ENCODE assay signal across 8 mouse cellular contexts in the genomic region with DNA sequence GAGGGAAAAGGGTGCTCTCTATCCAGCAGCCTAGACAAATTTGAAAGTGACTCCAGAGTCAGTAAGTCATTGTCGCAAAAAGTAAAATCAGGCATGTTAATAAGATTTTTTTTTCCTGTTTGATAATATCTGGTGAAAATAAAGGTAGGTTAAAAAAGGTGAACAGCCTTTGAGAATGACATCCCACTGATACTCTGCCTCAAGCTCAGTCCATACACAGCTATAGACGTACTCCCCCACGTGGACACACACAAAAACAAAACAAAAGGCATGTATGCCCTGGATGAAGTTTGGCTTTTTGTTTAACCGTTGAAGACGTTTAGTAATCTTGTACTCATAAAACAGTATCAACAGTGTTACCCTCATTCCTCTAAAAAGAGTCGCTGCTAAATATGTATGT. TPM values are rescaled to one million over a fixed set of nuclear protein-coding genes. Genes with fewer than 3 reads are reported as not detected.
DNase-seq lines count a peak whose midpoint lies in the region; ATAC-seq and TF ChIP-seq lines count a peak whose summit lies in the region.

No protein-coding gene starts in this region.

- H3K36me3 ChIP-seq in CH12.LX (replicated peaks in 1 of 2; ENCODE audit: control insufficient read depth in 1 of 2, insufficient read depth in 1 of 2, low read length in 1 of 2), result peaks cover 0 to 3% of the 10 kb centered on the region in 2 experiments
- H3K36me3 ChIP-seq in hindbrain, embryonic 13.5 days, result no peaks in the 10 kb centered on the region
- no peaks in the 10 kb centered on the region for H3K36me3 ChIP-seq in liver, embryonic 14.5 days (replicated peaks; ENCODE audit: control insufficient read depth, insufficient read depth, low read depth)

- peak overlapping the region; percentile 52; the same call in 1 of the 2 replicates for H3K9ac ChIP-seq in CH12.LX (ENCODE audit: insufficient read depth, low read depth)
- H3K9ac ChIP-seq in hindbrain, embryonic 13.5 days, result no peak overlapping the region
- no peak overlapping the region; the same call in 1 of the 2 replicates for H3K9ac ChIP-seq in liver, embryonic 14.5 days (replicated peaks)

- H3K27ac ChIP-seq in CH12.LX (ENCODE audit: insufficient read depth, low read depth), result no peak overlapping the region
- H3K27ac ChIP-seq in cortical plate, adult 2 months (ENCODE audit: insufficient read depth, low read length), result no peak overlapping the region
- no peak overlapping the region for H3K27ac ChIP-seq in hindbrain, embryonic 13.5 days
- no peak overlapping the region for H3K27ac ChIP-seq in liver, embryonic 14.5 days

- in situ Hi-C loops in CH12.LX (cut with MboI; ENCODE audit: low pct_ligation_motif_present, low pct_unique_long_range_greater_than_20kb, low sequenced_read_pairs), result no loop called here

- peak in 1 of 2 experiments; percentile 63; a peak in 2 of 4 replicates for TF ChIP-seq CTCF in CH12.LX (conservative IDR thresholded peaks at IDR 0.05 in 1 of 2, IDR thresholded peaks at IDR 0.05 in 1 of 2; ENCODE audit: low read depth in 2 of 2, low read length in 2 of 2)
- no peak for TF ChIP-seq CTCF in cortical plate, adult 2 months (IDR thresholded peaks at IDR 0.05; ENCODE audit: extremely low read depth, insufficient read depth, low read length)
- TF ChIP-seq CTCF in liver, embryonic 14.5 days (IDR thresholded peaks at IDR 0.05; ENCODE audit: low read depth), result no peak

- H3K27me3 ChIP-seq in CH12.LX (replicated peaks), result no peaks in the 10 kb centered on the region
- no peaks in the 10 kb centered on the region for H3K27me3 ChIP-seq in hindbrain, embryonic 13.5 days
- H3K27me3 ChIP-seq in liver, embryonic 14.5 days (ENCODE audit: control insufficient read depth, insufficient read depth, low read length), result no peaks in the 10 kb centered on the region

- H3K4me3 ChIP-seq in CH12.LX (replicated peaks in 1 of 3; ENCODE audit: low read depth in 2 of 3, low read length in 2 of 3, poor library complexity in 1 of 3), result peak overlapping the region in 2 of 3 experiments; percentile 74 to 81
- H3K4me3 ChIP-seq in cortical plate, adult 2 months (ENCODE audit: insufficient read depth, low read length), result peak overlapping the region; percentile 60; the same call in 1 of the 2 replicates
- peak overlapping the region; percentile 78 for H3K4me3 ChIP-seq in hindbrain, embryonic 13.5 days
- H3K4me3 ChIP-seq in liver, embryonic 14.5 days (ENCODE audit: insufficient read depth in 1 of 2, low read depth in 2 of 2, low read length in 2 of 2), result peak overlapping the region in 1 of 2 experiments; percentile 85; a peak in 2 of 4 replicates

- peaks cover 4 to 15% of the 10 kb centered on the region in 2 experiments; a peak in 3 of 4 replicates for H3K4me1 ChIP-seq in CH12.LX (ENCODE audit: control insufficient read depth in 1 of 2, insufficient read depth in 2 of 2)
- H3K4me1 ChIP-seq in cortical plate, adult 2 months (ENCODE audit: control insufficient read depth, insufficient read depth, low read length), result no peaks in the 10 kb centered on the region; the same call in 1 of the 2 replicates
- peaks cover 21% of the 10 kb centered on the region for H3K4me1 ChIP-seq in hindbrain, embryonic 13.5 days (replicated peaks)
- peaks cover 4 to 9% of the 10 kb centered on the region in 2 experiments; a peak in 3 of 4 replicates for H3K4me1 ChIP-seq in liver, embryonic 14.5 days (replicated peaks; ENCODE audit: control insufficient read depth in 2 of 2, insufficient read depth in 2 of 2, low read length in 1 of 2)

- dilution Hi-C loops in CH12.LX (cut with MboI; ENCODE audit: extremely low pct_ligation_motif_present, extremely low pct_unique_long_range_greater_than_20kb, low sequenced_read_pairs), result no loop called here

- H3K9me3 ChIP-seq in CH12.LX (replicated peaks; ENCODE audit: low read length), result no peaks in the 10 kb centered on the region
- no peaks in the 10 kb centered on the region for H3K9me3 ChIP-seq in hindbrain, embryonic 13.5 days
- H3K9me3 ChIP-seq in liver, embryonic 14.5 days (ENCODE audit: control insufficient read depth, low read length), result no peaks in the 10 kb centered on the region

- peak; percentile 12 for DNase-seq in cerebellum, adult 11 months
- DNase-seq in CH12.LX (ENCODE audit: extremely low read depth), result peak; percentile 38
- no peak for DNase-seq in liver, embryonic 14.5 days (ENCODE audit: low read depth in 3 of 3, low spot score in 3 of 3)
- DNase-seq in retina, postnatal 7 days (ENCODE audit: low read depth, low spot score), result peak; percentile 2
- no peak for DNase-seq in layer of hippocampus, postnatal 36 days

- ATAC-seq in cerebellum, adult (ENCODE audit: insufficient number of reproducible peaks, low FRiP score, low TSS enrichment), result no peak
- ATAC-seq in hindbrain, embryonic 13.5 days (ENCODE audit: low FRiP score), result no peak
- ATAC-seq in liver, embryonic 14.5 days (ENCODE audit: insufficient read depth), result no peak

- TF ChIP-seq POLR2A in CH12.LX (IDR thresholded peaks at IDR 0.05; ENCODE audit: low read depth, low read length), result no peak
- TF ChIP-seq POLR2A in cortical plate, adult 2 months (IDR thresholded peaks at IDR 0.05; ENCODE audit: extremely low read depth, insufficient read depth, low read length), result no peak

- WGBS in hindbrain, embryonic 13.5 days, result 43% methylated on average over 6 of the region's 6 CpGs
- 43% methylated on average over 6 of the region's 6 CpGs for WGBS in liver, embryonic 14.5 days (ENCODE audit: insufficient replicate concordance)

- H3K4me2 ChIP-seq in CH12.LX (ENCODE audit: insufficient read depth, low read depth, poor library complexity, severe bottlenecking), result peak overlapping the region; percentile 77
- peak overlapping the region; percentile 64 for H3K4me2 ChIP-seq in hindbrain, embryonic 13.5 days
- H3K4me2 ChIP-seq in liver, embryonic 14.5 days (ENCODE audit: low read depth), result peak overlapping the region; percentile 65

- H3K79me2 ChIP-seq in CH12.LX (replicated peaks; ENCODE audit: control insufficient read depth, extremely low read depth, insufficient read depth, poor library complexity, severe bottlenecking), result no peaks in the 10 kb centered on the region

- no peak for TF ChIP-seq EP300 in CH12.LX (IDR thresholded peaks at IDR 0.05; ENCODE audit: low read length)
- TF ChIP-seq EP300 in liver, embryonic 14.5 days (IDR thresholded peaks at IDR 0.05; ENCODE audit: low read depth), result no peak

- peak; percentile 49 for TF ChIP-seq RAD21 in CH12.LX (IDR thresholded peaks at IDR 0.05; ENCODE audit: low read depth, low read length)

TF ChIP-seq in CH12.LX, 34 proteins besides CTCF, POLR2A, EP300 and RAD21 (continues in another document):
- TF ChIP-seq ETS1 (conservative IDR thresholded peaks at IDR 0.05; ENCODE audit: low read depth, low read length), result no peak
- TF ChIP-seq ZKSCAN1 (IDR thresholded peaks at IDR 0.05; ENCODE audit: borderline replicate concordance, low read depth, low read length), result no peak
- no peak for TF ChIP-seq ZC3H11A (IDR thresholded peaks at IDR 0.05; ENCODE audit: low read depth, low read length)
- TF ChIP-seq MAZ (IDR thresholded peaks at IDR 0.05; ENCODE audit: low read depth, low read length), result no peak
- TF ChIP-seq RCOR1 (conservative IDR thresholded peaks at IDR 0.05; ENCODE audit: low read depth, low read length), result no peak
- TF ChIP-seq MEF2A (IDR thresholded peaks at IDR 0.05; ENCODE audit: borderline replicate concordance, low read depth, low read length), result no peak
- no peak for TF ChIP-seq ELF1 (IDR thresholded peaks at IDR 0.05; ENCODE audit: low read depth, low read length)
- TF ChIP-seq MAFK (IDR thresholded peaks at IDR 0.05; ENCODE audit: insufficient replicate concordance, low read length), result no peak
- TF ChIP-seq MYC (IDR thresholded peaks at IDR 0.05; ENCODE audit: low read depth, low read length), result peak; percentile 63; the same call in 1 of the 2 replicates
- no peak for TF ChIP-seq UBTF (IDR thresholded peaks at IDR 0.05; ENCODE audit: low read depth, low read length)
- no peak for TF ChIP-seq PAX5 (IDR thresholded peaks at IDR 0.05; ENCODE audit: low read length)
- TF ChIP-seq MXI1 (IDR thresholded peaks at IDR 0.05; ENCODE audit: low read depth, low read length), result peak; percentile 73
- TF ChIP-seq CHD1 (IDR thresholded peaks at IDR 0.05; ENCODE audit: low read depth, low read length), result no peak
- peak; percentile 84; the same call in 1 of the 2 replicates for TF ChIP-seq SIN3A (IDR thresholded peaks at IDR 0.05; ENCODE audit: low read length)
- TF ChIP-seq GABPA (IDR thresholded peaks at IDR 0.05; ENCODE audit: insufficient replicate concordance, low read depth, low read length), result no peak
- TF ChIP-seq IRF4 (IDR thresholded peaks at IDR 0.05; ENCODE audit: low read depth, low read length), result no peak
- no peak for TF ChIP-seq BHLHE40 (IDR thresholded peaks at IDR 0.05; ENCODE audit: low read depth, low read length)
- TF ChIP-seq JUND (conservative IDR thresholded peaks at IDR 0.05; ENCODE audit: low read depth, low read length), result no peak
- TF ChIP-seq USF2 (conservative IDR thresholded peaks at IDR 0.05; ENCODE audit: low read depth, low read length), result no peak
- TF ChIP-seq USF1 (IDR thresholded peaks at IDR 0.05; ENCODE audit: low read depth, low read length), result no peak
- TF ChIP-seq SMC3 (IDR thresholded peaks at IDR 0.05; ENCODE audit: low read depth, low read length), result peak; percentile 32
- peak; percentile 87 for TF ChIP-seq MAX (IDR thresholded peaks at IDR 0.05; ENCODE audit: low read length)
- no peak for TF ChIP-seq HCFC1 (IDR thresholded peaks at IDR 0.05; ENCODE audit: low read depth, low read length)

RNA-seq across cellular contexts. Expression of a gene that starts 1.0 kb away (rescaled TPM):
- total RNA-seq in CH12.LX (2012; rRNA removed) (5.5 and 6.4 TPM in 2 replicates), CH12.LX (2014; rRNA removed) (19.1 and 21.7 TPM in 2 replicates)
- polyA plus RNA-seq in CH12.LX (2012; ENCODE audit: insufficient read length, low read depth), result 10.8 and 14.3 TPM in 2 replicates
- 9.6 and 10.1 TPM in 2 replicates for polyA plus RNA-seq in cortical plate, adult 2 months (2012; rRNA removed)
- polyA plus RNA-seq in hindbrain, embryonic 13.5 days (2015; fragmentation: Nextera tagmentation; extraction: Ambion mirVana), result 12.1 and 12.2 TPM in 2 replicates
- polyA plus RNA-seq in liver, embryonic 14.5 days (2012; rRNA removed), result 1.1 and 2.4 TPM in 2 replicates
- 4.6 and 5.5 TPM in 2 replicates for polyA plus RNA-seq in liver, embryonic 14.5 days (2014; fragmentation: Nextera tagmentation; extraction: Ambion mirVana)
- total RNA-seq in layer of hippocampus, postnatal 36 days (2021), result 10 to 100 TPM in 1 of 2 experiments, 1 to 10 TPM in 1; 8.3 to 12.1 TPM

RNA-seq across cellular contexts. Expression of a gene that starts 1.1 kb away (rescaled TPM):
- total RNA-seq in CH12.LX (2012; rRNA removed), result 6.5 TPM in 2 replicates
- 7.4 and 11.2 TPM in 2 replicates for total RNA-seq in CH12.LX (2014; rRNA removed)
- 5.3 TPM in 2 replicates for polyA plus RNA-seq in CH12.LX (2012; ENCODE audit: insufficient read length, low read depth)
- 11.6 and 12.2 TPM in 2 replicates for polyA plus RNA-seq in cortical plate, adult 2 months (2012; rRNA removed)
- 21.3 and 22.1 TPM in 2 replicates for polyA plus RNA-seq in hindbrain, embryonic 13.5 days (2015; fragmentation: Nextera tagmentation; extraction: Ambion mirVana)
- 1.2 and 3.0 TPM in 2 replicates for polyA plus RNA-seq in liver, embryonic 14.5 days (2012; rRNA removed)
- 5.9 and 6.0 TPM in 2 replicates for polyA plus RNA-seq in liver, embryonic 14.5 days (2014; fragmentation: Nextera tagmentation; extraction: Ambion mirVana)
- total RNA-seq in layer of hippocampus, postnatal 36 days (2021), result 10 to 100 TPM; 17.8 to 19.4 TPM

Comparison
In these comparisons a context has a peak if more than half of its experiments do, and no peak if none do; other contexts are left out.
1. DNase-seq: peak in cerebellum, adult 11 months (single experiment), CH12.LX (single experiment) and retina, postnatal 7 days (single experiment); none in liver, embryonic 14.5 days (0 of 3) and layer of hippocampus, postnatal 36 days (0 of 2).
2. Peak in every context shown above with its lines, with median percentiles within 50 percentile points of each other: H3K4me2 ChIP-seq.